Mouse (Mus musculus): ENCODE measurements around the gene Snapc2.

DNA sequence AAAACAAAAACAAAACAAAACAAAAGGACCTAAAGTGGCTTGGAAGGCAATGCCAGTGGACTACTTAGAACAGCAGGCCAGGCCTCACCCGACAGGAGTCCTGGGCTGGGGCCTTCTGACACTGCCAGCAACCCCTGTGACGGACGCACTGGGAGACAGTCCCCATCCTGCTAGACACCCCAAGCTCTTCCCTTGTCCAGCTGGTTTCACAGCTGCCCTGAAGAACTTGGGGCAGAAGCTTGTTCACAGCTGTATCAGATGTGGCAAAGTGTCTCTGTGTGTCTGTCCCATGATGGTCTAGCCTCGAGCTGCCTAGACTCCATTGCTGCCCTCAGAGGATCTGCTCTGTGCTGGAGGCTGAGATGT is 6.9 kb downstream of the Snapc2 start:
- no peak for TF ChIP-seq CTCF (IDR thresholded peaks at IDR 0.05; ENCODE audit: low read depth)
- TF ChIP-seq EP300 (IDR thresholded peaks at IDR 0.05; ENCODE audit: low read depth), result no peak
